Mouse (Mus musculus): ENCODE data around the gene Vps13d. TPM values are rescaled to one million over a fixed set of nuclear protein-coding genes. Genes with fewer than 3 reads are reported as not detected.

Gene Vps13d
- polyA plus RNA-seq, 1 experiment from 2014 or later, result 11.6 TPM

- H3K27ac ChIP-seq, result no peak overlapping the region
- H3K27me3 ChIP-seq, result no peaks in the 10 kb centered on the region
- H3K9ac ChIP-seq (replicated peaks), result no peak overlapping the region
- H3K4me1 ChIP-seq (replicated peaks), result peaks cover 15% of the 10 kb centered on the region
- no peak for ATAC-seq (ENCODE audit: insufficient number of reproducible peaks, insufficient read depth, low FRiP score, low TSS enrichment, low read depth)
- no peak overlapping the region for H3K4me2 ChIP-seq
- H3K36me3 ChIP-seq, result no peaks in the 10 kb centered on the region
- H3K4me3 ChIP-seq (replicated peaks), result no peak overlapping the region
- WGBS, result 77% methylated on average over 1 of the region's 1 CpGs
- H3K9me3 ChIP-seq, result no peaks in the 10 kb centered on the region
These were observed 241.4 kb downstream of the Vps13d start for GRCm38 (mm10) chr4:144953421-144953820.

- ATAC-seq (ENCODE audit: insufficient number of reproducible peaks, insufficient read depth, low FRiP score, low TSS enrichment, low read depth), result no peak
These were observed 242.9 kb downstream of the Vps13d start for GRCm38 (mm10) chr4:144951859-144952258.

GRCm38 (mm10) chr4:144950883-144951282 is 243.9 kb downstream of the Vps13d start:
- H3K4me2 ChIP-seq, result no peak overlapping the region
- H3K36me3 ChIP-seq, result no peaks in the 10 kb centered on the region
- H3K27me3 ChIP-seq, result no peaks in the 10 kb centered on the region
- H3K9ac ChIP-seq (replicated peaks), result no peak overlapping the region
- H3K9me3 ChIP-seq, result no peaks in the 10 kb centered on the region
- 90% methylated on average over 3 of the region's 3 CpGs for WGBS
- ATAC-seq (ENCODE audit: insufficient number of reproducible peaks, insufficient read depth, low FRiP score, low TSS enrichment, low read depth), result no peak
- H3K4me1 ChIP-seq (replicated peaks), result peaks cover 21% of the 10 kb centered on the region
- no peak overlapping the region for H3K27ac ChIP-seq
- H3K4me3 ChIP-seq (replicated peaks), result no peak overlapping the region

More at GRCm38 (mm10) chr4:144951859-144952258, 242.9 kb downstream of the Vps13d start:
- Histone ChIP-seq H3K9me3 (no peaks in the 10 kb centered on the region), H3K4me2 (no peak overlapping the region), H3K36me3 (no peaks in the 10 kb centered on the region), H3K9ac (replicated peaks) (no peak overlapping the region), H3K27ac (no peak overlapping the region), H3K4me3 (replicated peaks) (no peak overlapping the region), H3K27me3 (no peaks in the 10 kb centered on the region), H3K4me1 (replicated peaks) (peaks cover 21% of the 10 kb centered on the region)
- 92% methylated on average over 7 of the region's 7 CpGs for WGBS

GRCm38 (mm10) chr4:144950327-144950711 is 244.5 kb downstream of the Vps13d start:
- no peaks in the 10 kb centered on the region for H3K27me3 ChIP-seq
- WGBS, result 55% methylated on average over 3 of the region's 3 CpGs
- H3K4me1 ChIP-seq (replicated peaks), result peaks cover 21% of the 10 kb centered on the region
- no peaks in the 10 kb centered on the region for H3K9me3 ChIP-seq
- H3K4me3 ChIP-seq (replicated peaks), result no peak overlapping the region
- no peak for ATAC-seq (ENCODE audit: insufficient number of reproducible peaks, insufficient read depth, low FRiP score, low TSS enrichment, low read depth)
- no peak overlapping the region for H3K4me2 ChIP-seq
- no peak overlapping the region for H3K9ac ChIP-seq (replicated peaks)
- peak overlapping the region; percentile 60; the same call in 1 of the 2 replicates for H3K27ac ChIP-seq
- H3K36me3 ChIP-seq, result no peaks in the 10 kb centered on the region

GRCm38 (mm10) chr4:144949441-144950326 is 245.1 kb downstream of the Vps13d start:
- WGBS, result 14% methylated on average over 9 of the region's 9 CpGs
- Histone ChIP-seq H3K4me3 (replicated peaks) (no peak overlapping the region), H3K9me3 (no peaks in the 10 kb centered on the region), H3K4me1 (replicated peaks) (peaks cover 21% of the 10 kb centered on the region), H3K27ac (peak overlapping the region; percentile 60; the same call in 1 of the 2 replicates), H3K9ac (replicated peaks) (no peak overlapping the region; the same call in 1 of the 2 replicates), H3K4me2 (0 out of 2 replicates have a peak overlapping the region, but pooled peaks have one; percentile 2), H3K36me3 (no peaks in the 10 kb centered on the region), H3K27me3 (no peaks in the 10 kb centered on the region)
- peak; percentile 75 for ATAC-seq (ENCODE audit: insufficient number of reproducible peaks, insufficient read depth, low FRiP score, low TSS enrichment, low read depth)

GRCm38 (mm10) chr4:144947738-144948390 is 246.9 kb downstream of the Vps13d start:
- H3K27ac ChIP-seq, result no peak overlapping the region
- H3K9ac ChIP-seq (replicated peaks), result no peak overlapping the region
- no peaks in the 10 kb centered on the region for H3K36me3 ChIP-seq
- ATAC-seq (ENCODE audit: insufficient number of reproducible peaks, insufficient read depth, low FRiP score, low TSS enrichment, low read depth), result no peak
- H3K27me3 ChIP-seq, result no peaks in the 10 kb centered on the region
- no peak overlapping the region for H3K4me2 ChIP-seq
- WGBS, result 53% methylated on average over 6 of the region's 6 CpGs
- no peak overlapping the region for H3K4me3 ChIP-seq (replicated peaks)
- peaks cover 21% of the 10 kb centered on the region for H3K4me1 ChIP-seq (replicated peaks)
- H3K9me3 ChIP-seq, result no peaks in the 10 kb centered on the region

GRCm38 (mm10) chr4:144943273-144943672 is 251.5 kb downstream of the Vps13d start:
- no peaks in the 10 kb centered on the region for H3K27me3 ChIP-seq
- H3K4me3 ChIP-seq (replicated peaks), result no peak overlapping the region
- 80% methylated on average over 5 of the region's 5 CpGs for WGBS
- no peak overlapping the region for H3K27ac ChIP-seq
- H3K4me2 ChIP-seq, result no peak overlapping the region
- no peak for ATAC-seq (ENCODE audit: insufficient number of reproducible peaks, insufficient read depth, low FRiP score, low TSS enrichment, low read depth)
- peaks cover 5% of the 10 kb centered on the region; the same call in 1 of the 2 replicates for H3K4me1 ChIP-seq (replicated peaks)
- H3K36me3 ChIP-seq, result no peaks in the 10 kb centered on the region
- H3K9me3 ChIP-seq, result no peaks in the 10 kb centered on the region
- no peak overlapping the region for H3K9ac ChIP-seq (replicated peaks)

- Histone ChIP-seq H3K36me3 (no peaks in the 10 kb centered on the region), H3K27me3 (no peaks in the 10 kb centered on the region), H3K9me3 (no peaks in the 10 kb centered on the region), H3K4me3 (replicated peaks) (no peak overlapping the region), H3K4me2 (no peak overlapping the region), H3K27ac (no peak overlapping the region), H3K9ac (replicated peaks) (no peak overlapping the region), H3K4me1 (replicated peaks) (no peaks in the 10 kb centered on the region)
- no peak for ATAC-seq (ENCODE audit: insufficient number of reproducible peaks, insufficient read depth, low FRiP score, low TSS enrichment, low read depth)
- WGBS, result 87% methylated on average over 3 of the region's 3 CpGs
These were observed 252.4 kb downstream of the Vps13d start for GRCm38 (mm10) chr4:144942433-144942832.

- H3K4me1 ChIP-seq (replicated peaks), result no peaks in the 10 kb centered on the region
- no peak overlapping the region for H3K27ac ChIP-seq
- no peaks in the 10 kb centered on the region for H3K27me3 ChIP-seq
- 66% methylated on average over 13 of the region's 13 CpGs for WGBS
- H3K4me3 ChIP-seq (replicated peaks), result no peak overlapping the region
- H3K9me3 ChIP-seq, result no peaks in the 10 kb centered on the region
- H3K9ac ChIP-seq (replicated peaks), result no peak overlapping the region
- H3K4me2 ChIP-seq, result no peak overlapping the region
- ATAC-seq (ENCODE audit: insufficient number of reproducible peaks, insufficient read depth, low FRiP score, low TSS enrichment, low read depth), result no peak
- H3K36me3 ChIP-seq, result no peaks in the 10 kb centered on the region
These were observed 253.9 kb downstream of the Vps13d start for GRCm38 (mm10) chr4:144940796-144941462.

GRCm38 (mm10) chr4:144939847-144940411 is 254.9 kb downstream of the Vps13d start:
- Histone ChIP-seq H3K9ac (replicated peaks) (no peak overlapping the region), H3K4me2 (no peak overlapping the region), H3K36me3 (no peaks in the 10 kb centered on the region), H3K9me3 (no peaks in the 10 kb centered on the region), H3K4me1 (replicated peaks) (no peaks in the 10 kb centered on the region), H3K27ac (no peak overlapping the region), H3K4me3 (replicated peaks) (no peak overlapping the region), H3K27me3 (no peaks in the 10 kb centered on the region)
- no peak for ATAC-seq (ENCODE audit: insufficient number of reproducible peaks, insufficient read depth, low FRiP score, low TSS enrichment, low read depth)
- 77% methylated on average over 4 of the region's 4 CpGs for WGBS
